Mouse (Mus musculus) C2C12 (cell line): ENCODE measurements around the gene Sarm1. TPM values are rescaled to one million over a fixed set of nuclear protein-coding genes. Genes with fewer than 3 reads are reported as not detected.

Experiments
- H3K27me3 ChIP-seq: one replicate; pipeline ENCODE4 v1.6.1; 2011; ENCODE audit not compliant: control insufficient read depth, insufficient read depth, insufficient read length
- H3K36me3 ChIP-seq: one replicate; pipeline ENCODE4 v1.6.1; 2011; ENCODE audit not compliant: control insufficient read depth, insufficient read depth
- H3K4me3 ChIP-seq: one replicate; pipeline ENCODE4 v1.5.1; 2011; ENCODE audit warnings: mild to moderate bottlenecking, control low read depth; ENCODE audit not compliant: poor library complexity, insufficient read depth, severe bottlenecking
- H3K79me2 ChIP-seq: one replicate; pipeline ENCODE4 v1.6.1; 2011; ENCODE audit not compliant: control insufficient read depth, insufficient read depth
- H3K79me3 ChIP-seq: one replicate; pipeline ENCODE4 v1.6.1; 2011; ENCODE audit warnings: low read depth, control low read depth
- H3ac ChIP-seq: one replicate; pipeline ENCODE3; 2011; ENCODE audit warnings: low read depth; ENCODE audit not compliant: control insufficient read depth, insufficient read length
- CEBPB ChIP-seq: IDR thresholded peaks from one replicate; pipeline ENCODE4 v1.6.1; 2011; ENCODE audit warnings: low read depth, mild to moderate bottlenecking, control low read depth, moderate library complexity
- CTCF ChIP-seq: IDR thresholded peaks from one replicate; pipeline ENCODE4 v1.5.1; 2011; ENCODE audit not compliant: control insufficient read depth, insufficient read depth, insufficient read length
- FOSL1 ChIP-seq: IDR thresholded peaks from one replicate; pipeline ENCODE4 v1.8.0; 2011; ENCODE audit warnings: mild to moderate bottlenecking, low read length; ENCODE audit not compliant: poor library complexity, insufficient read depth, severe bottlenecking
- MAX ChIP-seq: IDR thresholded peaks from one replicate; pipeline ENCODE4 v1.6.1; 2011; ENCODE audit warnings: mild to moderate bottlenecking, control low read depth
- MYOD1 ChIP-seq: IDR thresholded peaks from one replicate; pipeline ENCODE4 v1.6.1; 2011; ENCODE audit warnings: low read depth; ENCODE audit not compliant: control insufficient read depth, insufficient read length
- MYOG ChIP-seq: IDR thresholded peaks from one replicate; pipeline ENCODE4 v1.6.1; 2011; ENCODE audit not compliant: control insufficient read depth, insufficient read length; ENCODE audit errors: extremely low read depth
- USF1 ChIP-seq: IDR thresholded peaks from one replicate; pipeline ENCODE4 v1.6.1; 2011; ENCODE audit warnings: low read depth, mild to moderate bottlenecking, control low read depth, moderate library complexity
- polyA plus RNA-seq: library from polyadenylated mRNA; unstranded; fragments of >200 nt; fragmentation: generic; extraction: Trizol; gene quantifications from one replicate; pipeline ENCODE4 v1.2.1, GENCODE M21; 2012; ENCODE audit warnings: missing spikeins

Gene Sarm1
- polyA plus RNA-seq, 1 experiment: 0.19 TPM

GRCm38 (mm10) chr11:78471326-78472103 is 26.0 kb downstream of the Sarm1 start:
- Histone ChIP-seq H3ac (no peak overlapping the region), H3K79me3 (no peaks in the 10 kb centered on the region)
- no peak for TF ChIP-seq CEBPB
- no peak for TF ChIP-seq CTCF
- no peak for TF ChIP-seq MYOD1
- no peak for TF ChIP-seq FOSL1
- TF ChIP-seq USF1: no peak
- TF ChIP-seq MAX: no peak
- TF ChIP-seq MYOG: no peak

GRCm38 (mm10) chr11:78467932-78468331 is 29.6 kb downstream of the Sarm1 start:
- Histone ChIP-seq H3K27me3 (no peaks in the 10 kb centered on the region), H3K79me3 (no peaks in the 10 kb centered on the region), H3ac (no peak overlapping the region), H3K36me3 (no peaks in the 10 kb centered on the region), H3K4me3 (no peak overlapping the region), H3K79me2 (no peaks in the 10 kb centered on the region)
- no peak for TF ChIP-seq MYOD1
- TF ChIP-seq CTCF: no peak
- TF ChIP-seq MYOG: no peak
- TF ChIP-seq USF1: no peak
- no peak for TF ChIP-seq FOSL1
- TF ChIP-seq CEBPB: no peak

More at GRCm38 (mm10) chr11:78471326-78472103, 26.0 kb downstream of the Sarm1 start:
- peaks cover 10% of the 10 kb centered on the region for H3K27me3 ChIP-seq
- H3K79me2 ChIP-seq: no peaks in the 10 kb centered on the region
- no peak overlapping the region for H3K4me3 ChIP-seq
- H3K36me3 ChIP-seq: no peaks in the 10 kb centered on the region

GRCm38 (mm10) chr11:78467515-78467914 is 30.0 kb downstream of the Sarm1 start:
- H3K79me3 ChIP-seq: no peaks in the 10 kb centered on the region
- no peaks in the 10 kb centered on the region for H3K27me3 ChIP-seq
- H3K36me3 ChIP-seq: no peaks in the 10 kb centered on the region
- H3K4me3 ChIP-seq: no peak overlapping the region
- TF ChIP-seq FOSL1 (no peak), CTCF (no peak), CEBPB (no peak), MYOG (no peak), USF1 (no peak), MYOD1 (no peak), MAX (no peak)
- no peaks in the 10 kb centered on the region for H3K79me2 ChIP-seq
- no peak overlapping the region for H3ac ChIP-seq

- H3K79me3 ChIP-seq: no peaks in the 10 kb centered on the region
- H3K27me3 ChIP-seq: no peaks in the 10 kb centered on the region
- H3ac ChIP-seq: peak overlapping the region; percentile 93
- TF ChIP-seq MAX (peak; percentile 5), MYOG (no peak)
- no peaks in the 10 kb centered on the region for H3K36me3 ChIP-seq
- H3K4me3 ChIP-seq: no peak overlapping the region
- H3K79me2 ChIP-seq: no peaks in the 10 kb centered on the region
Measured at GRCm38 (mm10) chr11:78466242-78466912, 31.2 kb downstream of the Sarm1 start.

- TF ChIP-seq CEBPB (no peak), MAX (peak; percentile 36)
- Histone ChIP-seq H3K4me3 (peak within 1 kb of the TSS; percentile 47), H3K79me2 (no peaks in the 10 kb centered on the region), H3K36me3 (no peaks in the 10 kb centered on the region), H3ac (peak within 1 kb of the TSS; percentile 93), H3K27me3 (no peaks in the 10 kb centered on the region), H3K79me3 (no peaks in the 10 kb centered on the region)
Measured at GRCm38 (mm10) chr11:78465568-78466180, 31.9 kb downstream of the Sarm1 start, which contains the start of gene Slc46a1. Gene Slc46a1 (plus strand): TSS chr11:78465697.

- Histone ChIP-seq H3K4me3 (no peak overlapping the region), H3K79me2 (no peaks in the 10 kb centered on the region), H3K79me3 (no peaks in the 10 kb centered on the region), H3K27me3 (no peaks in the 10 kb centered on the region), H3ac (peak overlapping the region; percentile 40), H3K36me3 (no peaks in the 10 kb centered on the region)
- TF ChIP-seq MYOD1 (no peak), FOSL1 (no peak), MAX (no peak), CEBPB (no peak), CTCF (no peak), MYOG (no peak), USF1 (no peak)
Measured at GRCm38 (mm10) chr11:78465116-78465515, 32.4 kb downstream of the Sarm1 start.
